Comparison of ENCODE assay signal across 9 mouse cellular contexts in the genomic region with DNA sequence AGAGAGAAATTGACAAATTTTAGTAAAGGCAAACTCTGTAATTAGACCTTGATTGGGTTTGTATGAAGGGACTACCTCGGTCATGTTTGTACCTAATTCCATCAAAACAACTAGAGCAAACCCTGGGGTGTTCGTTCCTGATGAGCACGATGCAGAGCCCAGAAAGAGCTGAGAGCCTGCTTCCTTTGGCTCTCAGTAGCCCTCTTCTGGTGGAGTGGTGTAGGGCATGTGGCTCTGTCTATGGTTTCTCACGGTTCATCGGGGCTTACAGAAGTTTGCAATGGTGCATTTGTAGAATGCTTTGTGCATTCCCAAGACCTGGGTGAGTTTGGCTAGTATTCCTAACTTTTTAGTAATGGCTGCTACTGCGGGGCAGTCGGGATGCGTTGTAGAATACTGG. TPM values are rescaled to one million over a fixed set of nuclear protein-coding genes. Genes with fewer than 3 reads are reported as not detected.
A peak's percentile ranks its signal among the peaks of the same experiment; 100 is the strongest.
DNase-seq lines count a peak whose midpoint lies in the region; TF ChIP-seq lines count a peak whose summit lies in the region.
"Had no signal": no experiment of that assay in that cellular context is flagged by ENCODE, and none has a peak within 500 bp of the region (broad histone marks: within the 10 kb centered on the region; RNA-seq: fewer than 3 reads in every experiment).

No protein-coding gene starts in this region.

- H3K4me3 ChIP-seq in left cerebral cortex, adult 2 months, result no peak overlapping the region
- H3K4me3 ChIP-seq: limb, embryonic 12.5 days had no signal

- peak; percentile 23 to 51 for DNase-seq in cerebellum, postnatal 25 days
- DNase-seq in cerebellum, adult 11 months, result no peak
- peak; percentile 30 to 35 for DNase-seq in left cerebral cortex, adult 2 months (ENCODE audit: extremely low spot score in 1 of 2, low spot score in 2 of 2)
- DNase-seq in left cerebral cortex, adult 11 months (ENCODE audit: low spot score), result no peak
- peak; percentile 68 for DNase-seq in ES-CJ7 (ENCODE audit: low read depth, low spot score)
- peak; percentile 43 for DNase-seq in lung, postnatal 10 days
- DNase-seq in urinary bladder, postnatal 4 days (ENCODE audit: low spot score in 2 of 2), result no peak
- DNase-seq in urinary bladder, postnatal 36 days (ENCODE audit: low spot score in 2 of 2), result no peak

- H3K27ac ChIP-seq in left cerebral cortex, adult 2 months, result no peak overlapping the region
- H3K27ac ChIP-seq: limb, embryonic 12.5 days had no signal

- intact Hi-C loops in left cerebral cortex, adult 2 months (cut with DNase I), result no loop called here

- TF ChIP-seq CTCF in left cerebral cortex, adult 2 months (IDR thresholded peaks at IDR 0.05), result peak; percentile 66

RNA-seq across cellular contexts. Expression of a gene that starts 8.5 kb away (rescaled TPM):
- 10 to 100 TPM; 53.9 to 54.2 TPM for total RNA-seq in left cerebral cortex, adult 2 months (2021)

RNA-seq across cellular contexts. Expression of a gene that starts 19.5 kb away (rescaled TPM):
- not detected for total RNA-seq in left cerebral cortex, adult 2 months (2021)

RNA-seq across cellular contexts. Expression of a gene that starts 20.1 kb away (rescaled TPM):
- total RNA-seq in left cerebral cortex, adult 2 months (2021), result 1 to 10 TPM; 2.4 to 2.8 TPM

Comparison
In these comparisons a context has a peak if more than half of its experiments do, and no peak if none do; other contexts are left out.
1. DNase-seq: peak in cerebellum, postnatal 25 days (2 of 2), left cerebral cortex, adult 2 months (2 of 2), ES-CJ7 (single experiment) and lung, postnatal 10 days (single experiment); none in cerebellum, adult 11 months (single experiment), left cerebral cortex, adult 11 months (single experiment), urinary bladder, postnatal 4 days (0 of 2) and urinary bladder, postnatal 36 days (0 of 2).